In the genomic region with DNA sequence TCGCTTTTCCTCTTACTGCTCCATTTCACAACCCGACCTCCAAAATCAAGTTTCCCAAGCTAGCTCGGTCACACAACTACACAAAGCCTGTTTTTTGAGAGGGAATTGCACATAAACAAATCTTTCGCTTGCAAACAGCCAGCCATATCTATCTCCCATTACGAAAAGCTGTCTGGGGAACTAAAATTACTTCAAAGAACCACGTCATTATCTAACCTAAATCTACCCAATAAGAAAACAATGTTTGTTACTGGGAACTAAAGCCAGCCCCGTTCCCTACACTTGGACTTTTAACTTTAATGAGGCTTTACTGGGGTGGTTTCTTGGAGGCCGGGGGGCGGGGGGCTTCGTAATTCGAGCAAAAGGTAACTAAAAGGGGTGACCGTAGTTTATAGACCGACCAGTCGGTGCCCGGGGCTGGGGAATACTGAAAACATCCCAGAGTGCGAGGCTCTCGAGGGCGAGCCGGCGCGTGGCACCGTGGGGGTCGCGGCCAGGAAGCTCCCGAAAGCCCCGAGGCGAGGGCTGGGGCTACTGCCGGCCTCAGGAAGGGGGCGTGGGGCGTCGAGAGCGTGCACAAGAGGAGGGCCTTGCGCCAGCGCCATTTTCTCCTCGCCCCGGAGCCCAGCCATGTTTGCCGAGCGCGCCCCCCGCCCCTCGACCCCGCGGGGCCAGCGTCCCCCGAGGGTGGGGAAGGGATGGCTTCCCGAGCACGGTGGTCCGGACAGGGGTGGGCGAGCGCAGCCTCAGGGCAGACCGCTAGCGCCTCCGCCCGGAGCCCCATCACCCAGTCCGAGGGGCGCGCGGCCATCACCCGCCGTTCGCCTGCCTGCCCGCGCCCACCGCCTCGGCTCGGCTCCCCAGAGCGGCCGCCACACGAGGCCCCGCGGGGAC, we compare ENCODE assay signal across 8 mouse cellular contexts. TPM values are rescaled to one million over a fixed set of nuclear protein-coding genes. Genes with fewer than 3 reads are reported as not detected.
DNase-seq lines count a peak whose midpoint lies in the region; ATAC-seq lines count a peak whose summit lies in the region.

No protein-coding gene starts in this region.

- no peaks in the 10 kb centered on the region for H3K4me1 ChIP-seq in embryonic facial prominence, embryonic 11.5 days (ENCODE audit: control insufficient read depth, insufficient read depth, low read length)
- 0 out of 2 replicates have a peak, but pooled peaks cover 7% of the 10 kb centered on the region for H3K4me1 ChIP-seq in heart, embryonic 11.5 days (ENCODE audit: control insufficient read depth, insufficient read depth, low read length)
- H3K4me1 ChIP-seq in kidney, embryonic 15.5 days: peaks cover 27% of the 10 kb centered on the region

- peak; percentile 71 to 84 for DNase-seq in adrenal gland, adult (ENCODE audit: inconsistent age in 2 of 2, low spot score in 1 of 2)
- peak; percentile 72 for DNase-seq in embryonic facial prominence, embryonic 11.5 days (ENCODE audit: low spot score)
- peak; percentile 79 to 84 for DNase-seq in lung, postnatal 4 days
- peak; percentile 38 for DNase-seq in retina, postnatal 7 days (ENCODE audit: low read depth, low spot score)
- DNase-seq in left cerebral cortex, adult 9 months (ENCODE audit: low spot score in 2 of 2): no peak

- H3K27me3 ChIP-seq in embryonic facial prominence, embryonic 11.5 days (ENCODE audit: control insufficient read depth, insufficient read depth, low read length): no peaks in the 10 kb centered on the region
- no peaks in the 10 kb centered on the region for H3K27me3 ChIP-seq in heart, embryonic 11.5 days (ENCODE audit: control insufficient read depth, insufficient read depth, low read length)
- no peaks in the 10 kb centered on the region for H3K27me3 ChIP-seq in kidney, embryonic 15.5 days

- peak overlapping the region; percentile 95 for H3K9ac ChIP-seq in embryonic facial prominence, embryonic 11.5 days (replicated peaks; ENCODE audit: low read length)
- peak overlapping the region; percentile 98 for H3K9ac ChIP-seq in heart, embryonic 11.5 days (ENCODE audit: low read depth, low read length)
- H3K9ac ChIP-seq in kidney, embryonic 15.5 days: peak overlapping the region; percentile 99

- H3K36me3 ChIP-seq in embryonic facial prominence, embryonic 11.5 days (replicated peaks; ENCODE audit: control insufficient read depth, insufficient read depth, low read depth, low read length): no peaks in the 10 kb centered on the region
- peaks cover 5% of the 10 kb centered on the region for H3K36me3 ChIP-seq in heart, embryonic 11.5 days (ENCODE audit: control insufficient read depth, insufficient read depth, low read length)
- peaks cover 29% of the 10 kb centered on the region for H3K36me3 ChIP-seq in kidney, embryonic 15.5 days

- ATAC-seq in CD4-positive, CD25-positive, alpha-beta regulatory T cell, adult 4 months: peak; percentile 51
- peak; percentile 84 for ATAC-seq in embryonic facial prominence, embryonic 11.5 days (replicated peaks; ENCODE audit: insufficient number of reproducible peaks, low FRiP score, low TSS enrichment, low read depth)
- peak; percentile 80 for ATAC-seq in heart, embryonic 11.5 days (replicated peaks; ENCODE audit: insufficient number of reproducible peaks, low FRiP score, low TSS enrichment)
- peak; percentile 88 for ATAC-seq in kidney, embryonic 15.5 days (replicated peaks; ENCODE audit: low FRiP score)

- peak overlapping the region; percentile 100 for H3K4me3 ChIP-seq in embryonic facial prominence, embryonic 11.5 days (ENCODE audit: low read depth, low read length)
- peak overlapping the region; percentile 95 for H3K4me3 ChIP-seq in heart, embryonic 11.5 days (ENCODE audit: low read depth, low read length)
- peak overlapping the region; percentile 100 for H3K4me3 ChIP-seq in kidney, embryonic 15.5 days (replicated peaks)

- no peaks in the 10 kb centered on the region for H3K9me3 ChIP-seq in embryonic facial prominence, embryonic 11.5 days (replicated peaks; ENCODE audit: control insufficient read depth, low read length)
- H3K9me3 ChIP-seq in heart, embryonic 11.5 days (replicated peaks; ENCODE audit: control insufficient read depth, low read length): no peaks in the 10 kb centered on the region
- no peaks in the 10 kb centered on the region for H3K9me3 ChIP-seq in kidney, embryonic 15.5 days (replicated peaks)

- peak overlapping the region; percentile 65 for H3K27ac ChIP-seq in embryonic facial prominence, embryonic 11.5 days (replicated peaks; ENCODE audit: low read depth, low read length)
- peak overlapping the region; percentile 87 for H3K27ac ChIP-seq in heart, embryonic 11.5 days (ENCODE audit: low read depth, low read length)
- peak overlapping the region; percentile 92 for H3K27ac ChIP-seq in kidney, embryonic 15.5 days

- peak overlapping the region; percentile 77 for H3K4me2 ChIP-seq in embryonic facial prominence, embryonic 11.5 days (ENCODE audit: low read depth, low read length)
- peak overlapping the region; percentile 62 for H3K4me2 ChIP-seq in heart, embryonic 11.5 days
- peak overlapping the region; percentile 64 for H3K4me2 ChIP-seq in kidney, embryonic 15.5 days

- WGBS in embryonic facial prominence, embryonic 11.5 days: under 1% methylated on average over 69 of the region's 71 CpGs
- WGBS in heart, embryonic 11.5 days (ENCODE audit: insufficient replicate concordance): 1% methylated on average over 49 of the region's 71 CpGs
- under 1% methylated on average over 70 of the region's 71 CpGs for WGBS in kidney, embryonic 15.5 days

RNA-seq across cellular contexts. Expression of a gene that starts 1.6 kb away (rescaled TPM):
- polyA plus RNA-seq in CD4-positive, CD25-positive, alpha-beta regulatory T cell, adult 4 months (2017; shearing (Covaris generic)): 100 to 1,000 TPM; 633 to 791 TPM
- polyA plus RNA-seq in embryonic facial prominence, embryonic 11.5 days (2014; fragmentation: Nextera tagmentation; extraction: Ambion mirVana): 770 and 873 TPM in 2 replicates
- polyA plus RNA-seq in heart, embryonic 11.5 days (2014; fragmentation: Nextera tagmentation; extraction: Ambion mirVana): 635 and 657 TPM in 2 replicates
- polyA plus RNA-seq in kidney, embryonic 15.5 days (2015; fragmentation: Nextera tagmentation; extraction: Ambion mirVana): 721 and 865 TPM in 2 replicates

Comparison
In these comparisons a context has a peak if more than half of its experiments do, and no peak if none do; other contexts are left out.
1. DNase-seq: peak in adrenal gland, adult (2 of 2), embryonic facial prominence, embryonic 11.5 days (single experiment), lung, postnatal 4 days (2 of 2) and retina, postnatal 7 days (single experiment); none in left cerebral cortex, adult 9 months (0 of 2).
2. Peak in every context shown above with its lines, with median percentiles within 50 percentile points of each other: ATAC-seq, H3K27ac ChIP-seq, H3K4me2 ChIP-seq, H3K4me3 ChIP-seq and H3K9ac ChIP-seq.